Mouse (Mus musculus) hindbrain, embryonic 13.5 days (tissue): ENCODE data around the gene Gbp7. TPM values are rescaled to one million over a fixed set of nuclear protein-coding genes. Genes with fewer than 3 reads are reported as not detected.
"Not testable (repeated sequence)": the region's sequence is repeated elsewhere in the genome, so short reads cannot be mapped to it uniquely, and the experiment has no call there.

Source experiments
- ATAC-seq: fragments of 200-750 bp; cut with Nextera tagmentation; 2 replicates; pipeline ENCODE4 v1.8.0; 2017; ENCODE audit warnings: moderate TSS enrichment; ENCODE audit not compliant: low FRiP score
- H3K27ac ChIP-seq: fragments of 300-500 bp; sonication (generic); 2 replicates; pipeline ENCODE4 v1.5.1; 2015; ENCODE audit warnings: inconsistent platforms, mild to moderate bottlenecking, moderate library complexity
- H3K27me3 ChIP-seq: fragments of 300-500 bp; sonication (generic); 2 replicates; pipeline ENCODE4 v1.6.1; 2015; ENCODE audit warnings: mild to moderate bottlenecking, inconsistent platforms
- H3K36me3 ChIP-seq: fragments of 300-500 bp; sonication (generic); 2 replicates; pipeline ENCODE4 v1.6.1; 2015; ENCODE audit warnings: mild to moderate bottlenecking, inconsistent platforms
- H3K4me1 ChIP-seq: fragments of 300-500 bp; sonication (generic); replicated peaks from 2 replicates; pipeline ENCODE4 v1.6.1; 2015; ENCODE audit warnings: inconsistent platforms
- H3K4me2 ChIP-seq: fragments of 300-500 bp; sonication (generic); 2 replicates; pipeline ENCODE4 v1.6.1; 2015; ENCODE audit warnings: inconsistent platforms, mild to moderate bottlenecking, moderate library complexity
- H3K4me3 ChIP-seq: fragments of 300-500 bp; sonication (generic); 2 replicates; pipeline ENCODE4 v1.5.1; 2015; ENCODE audit warnings: mild to moderate bottlenecking, inconsistent platforms
- H3K9ac ChIP-seq: fragments of 300-500 bp; sonication (generic); 2 replicates; pipeline ENCODE4 v1.6.1; 2015; ENCODE audit warnings: mild to moderate bottlenecking, inconsistent platforms
- H3K9me3 ChIP-seq: fragments of 300-500 bp; sonication (generic); 2 replicates; pipeline ENCODE4 v1.6.1; 2016; ENCODE audit warnings: inconsistent platforms
- WGBS: fragments of 180-500 bp; shearing (Covaris S2); methylation state at CpG from one replicate; pipeline ENCODE4 v1.1.7; 2015; 5-methylcytosine and 5-hydroxymethylcytosine counted together
- polyA plus RNA-seq: library from polyadenylated mRNA; unstranded; fragments of >200 nt; fragmentation: Nextera tagmentation; extraction: Ambion mirVana; gene quantifications from 2 replicates; pipeline ENCODE4 v1.2.1, GENCODE M21; 2015

Gene Gbp7
- polyA plus RNA-seq, 1 experiment from 2014 or later = 1.7 TPM

DNA sequence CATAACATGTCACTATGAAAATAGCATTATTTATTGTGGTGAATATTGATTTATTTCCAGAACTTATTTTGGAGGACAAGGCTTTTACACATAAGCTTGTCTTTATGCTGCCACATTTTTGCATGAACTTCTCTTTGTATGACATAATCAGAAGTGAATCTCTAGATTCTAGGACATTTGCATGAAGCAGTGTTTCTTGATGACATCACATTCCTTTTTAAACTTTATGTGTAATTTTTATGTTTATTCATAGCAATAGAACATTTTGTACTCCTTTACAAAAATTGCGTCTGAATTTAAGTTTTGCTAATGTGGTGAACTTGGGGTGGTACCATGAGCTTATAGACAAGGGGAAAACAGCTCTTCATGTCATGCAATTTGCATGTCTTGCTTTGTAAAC, 5.5 kb downstream of the Gbp7 start:
- H3K4me2 ChIP-seq = no peak overlapping the region
- H3K27ac ChIP-seq = no peak overlapping the region
- 73% methylated on average over 1 of the region's 1 CpGs for WGBS
- H3K9ac ChIP-seq = no peak overlapping the region
- no peaks in the 10 kb centered on the region for H3K36me3 ChIP-seq
- H3K9me3 ChIP-seq = no peaks in the 10 kb centered on the region
- 0 out of 2 replicates have a peak, but pooled peaks cover 13% of the 10 kb centered on the region for H3K27me3 ChIP-seq
- no peak for ATAC-seq
- peaks cover 3% of the 10 kb centered on the region; the same call in 1 of the 2 replicates for H3K4me1 ChIP-seq
- no peak overlapping the region for H3K4me3 ChIP-seq

- Histone ChIP-seq H3K4me2 (no peak overlapping the region), H3K27ac (no peak overlapping the region)
These were observed 11.2 kb downstream of the Gbp7 start for GRCm38 (mm10) chr3:142541391-142541790.

DNA sequence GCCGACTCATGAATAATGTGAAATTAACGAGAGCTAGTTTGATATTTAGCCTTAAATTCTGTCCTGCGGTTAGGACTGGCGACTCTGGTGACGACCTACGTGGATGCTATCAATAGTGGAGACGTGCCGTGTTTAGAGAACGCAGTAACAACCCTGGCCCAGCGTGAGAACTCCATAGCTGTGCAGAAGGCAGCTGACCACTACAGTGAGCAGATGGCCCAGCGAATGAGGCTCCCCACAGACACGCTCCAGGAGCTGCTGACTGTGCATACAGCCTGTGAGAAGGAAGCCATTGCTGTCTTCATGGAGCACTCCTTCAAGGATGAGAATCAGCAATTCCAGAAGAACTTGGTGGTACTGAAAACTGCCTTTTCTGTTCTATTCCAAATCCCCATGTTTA, 12.6 kb downstream of the Gbp7 start:
- not testable (repeated sequence) for H3K36me3 ChIP-seq, ATAC-seq, H3K27ac ChIP-seq, H3K4me1 ChIP-seq, H3K9ac ChIP-seq, H3K4me3 ChIP-seq, H3K9me3 ChIP-seq, H3K4me2 ChIP-seq, H3K27me3 ChIP-seq
- WGBS = 74% methylated on average over 12 of the region's 12 CpGs

More at GRCm38 (mm10) chr3:142541391-142541790, 11.2 kb downstream of the Gbp7 start:
- Histone ChIP-seq H3K9ac (no peak overlapping the region), H3K4me1 (no peaks in the 10 kb centered on the region), H3K9me3 (no peaks in the 10 kb centered on the region), H3K4me3 (no peak overlapping the region), H3K27me3 (no peaks in the 10 kb centered on the region), H3K36me3 (no peaks in the 10 kb centered on the region)
- ATAC-seq = no peak
- 82% methylated on average over 6 of the region's 6 CpGs for WGBS

DNA sequence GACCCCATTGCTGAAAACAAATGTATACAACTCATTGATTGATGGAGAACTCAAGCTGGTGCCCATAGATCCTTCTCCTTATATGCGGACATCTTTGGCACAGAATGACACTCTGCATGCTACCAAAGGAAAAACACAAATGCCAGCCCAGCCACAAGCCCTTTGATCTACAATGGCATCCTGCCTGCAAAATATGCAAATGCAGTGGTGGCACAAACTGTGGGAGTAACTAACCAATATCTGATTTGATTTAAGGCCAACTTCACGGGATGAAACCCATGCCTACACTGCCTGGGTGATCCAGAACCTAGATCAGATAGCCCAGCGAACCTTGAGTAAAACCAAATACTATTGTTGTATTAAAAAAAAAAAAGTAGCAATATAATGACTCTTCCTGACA, 16.5 kb downstream of the Gbp7 start:
- no peak overlapping the region for H3K27ac ChIP-seq
- no peak overlapping the region for H3K4me3 ChIP-seq
- H3K4me1 ChIP-seq = no peaks in the 10 kb centered on the region
- ATAC-seq = no peak
- no peak overlapping the region for H3K4me2 ChIP-seq
- no peak overlapping the region for H3K9ac ChIP-seq
- WGBS = 81% methylated on average over 3 of the region's 3 CpGs
- no peaks in the 10 kb centered on the region for H3K27me3 ChIP-seq
- no peaks in the 10 kb centered on the region for H3K9me3 ChIP-seq
- no peaks in the 10 kb centered on the region for H3K36me3 ChIP-seq

DNA sequence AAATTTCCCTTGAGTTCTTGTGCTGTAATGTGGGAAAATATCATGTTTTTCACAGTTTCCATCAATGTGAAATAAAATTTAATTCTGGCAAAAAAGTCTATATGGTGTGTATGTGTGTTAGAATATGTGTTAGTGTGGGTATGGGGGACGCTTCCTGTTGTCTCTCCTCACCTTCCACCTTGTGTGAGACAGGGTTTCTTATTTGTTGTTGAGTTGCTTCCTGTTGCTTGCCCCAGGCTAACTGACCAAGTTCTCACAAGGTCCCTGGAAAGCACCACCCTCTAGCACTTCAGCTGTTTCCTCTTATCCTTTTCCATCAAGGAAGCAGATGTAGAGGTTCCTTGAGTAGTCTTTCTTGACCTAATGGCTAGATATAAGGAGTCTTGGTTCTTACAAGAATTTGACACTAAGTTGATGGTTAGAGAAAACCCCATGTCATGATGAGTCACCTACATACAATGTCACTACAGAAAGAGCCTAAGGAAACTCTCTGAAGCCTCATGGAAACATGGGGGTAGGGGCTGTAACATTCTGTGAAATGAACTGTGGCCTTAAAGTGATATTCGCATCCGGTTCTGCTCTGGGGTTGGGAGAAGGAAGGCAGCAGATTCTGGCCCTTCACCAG, 20.0 kb downstream of the Gbp7 start:
- H3K27ac ChIP-seq = no peak overlapping the region
- H3K27me3 ChIP-seq = no peaks in the 10 kb centered on the region
- no peaks in the 10 kb centered on the region for H3K4me1 ChIP-seq
- H3K9ac ChIP-seq = no peak overlapping the region
- 95% methylated on average over 3 of the region's 3 CpGs for WGBS
- H3K9me3 ChIP-seq = no peaks in the 10 kb centered on the region
- no peak overlapping the region for H3K4me3 ChIP-seq
- ATAC-seq = no peak
- no peaks in the 10 kb centered on the region for H3K36me3 ChIP-seq
- no peak overlapping the region for H3K4me2 ChIP-seq

GRCm38 (mm10) chr3:142554601-142555000, 24.5 kb downstream of the Gbp7 start:
- Histone ChIP-seq H3K4me3 (no peak overlapping the region), H3K27me3 (no peaks in the 10 kb centered on the region), H3K36me3 (no peaks in the 10 kb centered on the region), H3K9ac (no peak overlapping the region), H3K9me3 (no peaks in the 10 kb centered on the region), H3K4me2 (no peak overlapping the region), H3K4me1 (no peaks in the 10 kb centered on the region), H3K27ac (no peak overlapping the region)
- 89% methylated on average over 1 of the region's 1 CpGs for WGBS
- ATAC-seq = no peak

DNA sequence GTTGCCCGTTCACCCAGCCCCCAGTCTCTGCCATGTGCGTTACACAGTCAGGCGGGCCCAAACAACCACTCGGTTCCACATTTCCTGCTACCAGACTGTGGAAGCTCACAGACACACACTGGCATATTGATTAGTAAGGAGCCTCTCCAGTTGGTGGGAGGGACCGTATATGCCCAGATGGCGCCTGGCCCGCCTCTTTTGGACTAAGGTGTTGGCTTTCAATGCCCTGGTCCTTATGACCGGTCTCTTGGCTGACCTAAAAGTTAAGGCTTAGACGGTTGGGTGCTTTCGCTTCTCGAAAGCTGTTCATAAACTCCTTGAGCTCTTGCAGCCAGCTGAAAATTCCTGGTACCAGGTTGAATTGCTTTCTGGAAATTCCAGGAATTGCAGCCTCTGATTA, 25.5 kb downstream of the Gbp7 start:
- no peak for ATAC-seq
- no peak overlapping the region for H3K4me2 ChIP-seq

GRCm38 (mm10) chr3:142559632-142560228, 29.6 kb downstream of the Gbp7 start, which contains the start of gene Gbp3:
TSS of gene Gbp3 (plus strand) at chr3:142560026.
- Histone ChIP-seq H3K27me3 (no peaks in the 10 kb centered on the region), H3K9ac (no peak within 1 kb of the TSS), H3K4me3 (peak within 1 kb of the TSS; percentile 9; the same call in 1 of the 2 replicates), H3K27ac (no peak within 1 kb of the TSS), H3K4me2 (peak within 1 kb of the TSS; percentile 39), H3K36me3 (no peaks in the 10 kb centered on the region), H3K9me3 (no peaks in the 10 kb centered on the region), H3K4me1 (peaks cover 7% of the 10 kb centered on the region)
- ATAC-seq = no peak
- 30% methylated on average over 3 of the region's 3 CpGs for WGBS

More for the DNA sequence above, 25.5 kb downstream of the Gbp7 start:
- H3K9me3 ChIP-seq = no peaks in the 10 kb centered on the region
- peaks cover 6% of the 10 kb centered on the region for H3K4me1 ChIP-seq
- WGBS = 91% methylated on average over 11 of the region's 11 CpGs
- H3K4me3 ChIP-seq = no peak overlapping the region
- no peaks in the 10 kb centered on the region for H3K36me3 ChIP-seq
- H3K27ac ChIP-seq = no peak overlapping the region
- no peaks in the 10 kb centered on the region for H3K27me3 ChIP-seq
- H3K9ac ChIP-seq = no peak overlapping the region

DNA sequence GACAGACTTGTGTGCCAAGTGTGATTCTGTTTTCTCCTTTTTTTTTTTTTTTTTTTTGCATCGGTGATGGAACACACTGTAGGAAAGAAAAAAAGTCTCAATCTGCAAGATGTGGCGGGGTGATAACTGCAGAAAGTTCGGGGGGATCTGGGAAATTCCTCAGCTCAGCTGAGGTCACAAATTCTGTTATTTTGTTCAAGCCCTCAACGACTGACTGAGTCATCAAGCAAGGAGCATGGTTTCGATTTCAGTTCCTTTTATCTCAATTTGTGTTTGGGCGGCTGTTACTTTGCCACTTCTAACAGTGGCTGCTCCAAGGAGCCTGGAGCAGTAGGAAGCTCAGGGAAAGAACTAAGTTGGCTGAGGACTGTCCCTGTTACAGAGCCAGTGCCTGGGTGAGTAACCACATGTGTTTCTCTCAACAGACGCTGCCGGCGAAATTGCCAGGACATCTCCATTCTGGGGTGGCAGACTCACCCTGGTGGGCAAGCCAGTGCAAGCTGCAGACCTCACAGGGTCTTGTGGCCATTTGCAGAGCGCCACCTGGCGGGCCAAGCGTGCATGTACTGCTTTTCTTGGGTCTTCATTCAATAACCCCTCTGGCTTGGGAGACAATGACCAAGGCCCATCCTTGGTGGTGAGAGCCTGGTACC, 30.3 kb downstream of the Gbp7 start:
- peak; percentile 73 for ATAC-seq
- Histone ChIP-seq H3K9me3 (no peaks in the 10 kb centered on the region), H3K27me3 (no peaks in the 10 kb centered on the region), H3K4me3 (peak overlapping the region; percentile 9; the same call in 1 of the 2 replicates), H3K4me2 (peak overlapping the region; percentile 39), H3K36me3 (no peaks in the 10 kb centered on the region), H3K4me1 (peaks cover 7% of the 10 kb centered on the region), H3K27ac (no peak overlapping the region), H3K9ac (no peak overlapping the region)
- 21% methylated on average over 12 of the region's 12 CpGs for WGBS

GRCm38 (mm10) chr3:142561045-142561646, 31.0 kb downstream of the Gbp7 start:
- H3K4me1 ChIP-seq = peaks cover 7% of the 10 kb centered on the region
- no peak for ATAC-seq
- no peak overlapping the region for H3K4me3 ChIP-seq
- H3K9ac ChIP-seq = no peak overlapping the region
- no peaks in the 10 kb centered on the region for H3K36me3 ChIP-seq
- 89% methylated on average over 14 of the region's 14 CpGs for WGBS
- H3K9me3 ChIP-seq = no peaks in the 10 kb centered on the region
- no peak overlapping the region for H3K27ac ChIP-seq
- H3K4me2 ChIP-seq = no peak overlapping the region
- H3K27me3 ChIP-seq = no peaks in the 10 kb centered on the region

DNA sequence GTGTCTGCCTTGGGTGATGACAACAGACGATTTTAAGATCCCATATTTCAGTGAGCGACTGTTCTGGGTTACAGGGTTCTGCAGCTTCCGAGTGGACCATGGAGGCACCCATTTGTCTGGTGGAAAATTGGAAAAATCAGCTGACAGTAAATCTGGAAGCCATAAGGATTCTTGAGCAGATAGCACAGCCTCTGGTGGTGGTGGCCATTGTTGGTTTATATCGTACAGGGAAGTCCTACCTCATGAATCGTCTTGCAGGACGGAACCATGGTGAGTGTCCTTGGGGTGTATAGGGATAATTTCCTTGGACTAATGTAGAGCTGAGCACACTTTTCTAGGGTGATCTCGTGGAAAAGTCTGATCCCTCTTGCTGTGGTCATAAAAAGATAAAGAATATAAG, 31.5 kb downstream of the Gbp7 start:
- H3K27me3 ChIP-seq = no peaks in the 10 kb centered on the region
- H3K4me3 ChIP-seq = no peak overlapping the region
- H3K4me1 ChIP-seq = peaks cover 7% of the 10 kb centered on the region
- WGBS = 88% methylated on average over 7 of the region's 7 CpGs
- no peak overlapping the region for H3K4me2 ChIP-seq
- ATAC-seq = no peak
- H3K36me3 ChIP-seq = no peaks in the 10 kb centered on the region
- H3K9ac ChIP-seq = no peak overlapping the region
- no peak overlapping the region for H3K27ac ChIP-seq
- H3K9me3 ChIP-seq = no peaks in the 10 kb centered on the region

DNA sequence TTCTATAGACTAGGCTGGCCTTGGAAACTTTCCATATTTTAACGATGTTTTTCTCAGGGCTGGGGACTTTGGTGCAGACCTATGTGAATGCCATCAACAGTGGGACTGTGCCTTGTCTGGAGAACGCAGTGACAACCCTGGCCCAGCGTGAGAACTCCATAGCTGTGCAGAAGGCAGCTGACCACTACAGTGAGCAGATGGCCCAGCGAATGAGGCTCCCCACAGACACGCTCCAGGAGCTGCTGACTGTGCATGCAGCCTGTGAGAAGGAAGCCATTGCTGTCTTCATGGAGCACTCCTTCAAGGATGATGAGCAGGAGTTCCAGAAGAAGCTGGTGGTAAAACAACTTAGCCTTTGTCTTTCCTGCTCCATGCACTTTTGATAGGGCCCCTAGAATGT, 37.3 kb downstream of the Gbp7 start:
- H3K27me3 ChIP-seq, H3K9ac ChIP-seq, ATAC-seq, H3K4me1 ChIP-seq, H3K9me3 ChIP-seq, H3K36me3 ChIP-seq, H3K4me2 ChIP-seq, H3K27ac ChIP-seq, H3K4me3 ChIP-seq: not testable (repeated sequence)
- 70% methylated on average over 5 of the region's 5 CpGs for WGBS
